Mouse (Mus musculus): ENCODE measurements around the gene Celf2.

GRCm38 (mm10) chr2:6659834-6660233 lies 849.5 kb downstream of the Celf2 start:
- TF ChIP-seq CTCF (IDR thresholded peaks at IDR 0.05; ENCODE audit: control insufficient read depth, insufficient read depth, low read length) = no peak
- no peak for TF ChIP-seq POLR2A (IDR thresholded peaks at IDR 0.05; ENCODE audit: borderline replicate concordance, control insufficient read depth, low read depth, low read length)
